Mouse (Mus musculus) lung, postnatal 0 days (tissue): ENCODE results near the gene Shb.

ENCODE experiments used
- CTCF ChIP-seq: IDR thresholded peaks from 2 replicates; pipeline ENCODE4 v1.5.1; 2016; ENCODE audit warnings: antibody characterized with exemption, mild to moderate bottlenecking
- EP300 ChIP-seq: IDR thresholded peaks from 2 replicates; pipeline ENCODE4 v1.6.1; 2016; ENCODE audit warnings: antibody characterized with exemption, mild to moderate bottlenecking, control low read depth

DNA sequence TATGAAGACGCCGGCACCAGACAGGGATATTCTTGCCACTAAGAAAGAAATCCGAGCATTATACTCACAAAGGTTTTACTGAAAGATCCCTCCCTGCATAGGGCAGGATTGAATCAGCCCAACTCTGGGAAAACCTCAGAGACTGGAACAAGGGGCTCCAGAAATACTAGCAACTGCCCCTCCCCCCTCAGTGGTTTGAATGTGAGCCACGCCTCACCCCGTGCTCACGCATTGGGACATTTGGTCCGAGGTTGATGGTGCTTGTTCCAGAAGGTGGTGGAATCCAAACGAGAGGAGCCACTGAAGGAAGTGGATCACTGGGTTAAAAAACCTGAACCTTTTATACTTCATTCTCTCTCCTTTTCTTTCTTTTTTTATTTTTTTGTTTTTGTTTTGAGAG is 45.4 kb upstream of the Shb start:
- TF ChIP-seq CTCF (no peak), EP300 (no peak)
